Mouse (Mus musculus) stomach, embryonic 15.5 days (tissue): ENCODE measurements around the gene Mcam. TPM values are rescaled to one million over a fixed set of nuclear protein-coding genes. Genes with fewer than 3 reads are reported as not detected.
A peak's percentile ranks its signal among the peaks of the same experiment; 100 is the strongest.

ENCODE experiments used
- ATAC-seq: fragments of 200-750 bp; cut with Nextera tagmentation; 2 replicates; pipeline ENCODE4 v1.8.0; 2017; ENCODE audit warnings: low read depth, moderate number of reproducible peaks, moderate TSS enrichment; ENCODE audit not compliant: insufficient read depth, low FRiP score
- H3K27ac ChIP-seq: fragments of 300-500 bp; sonication (generic); 2 replicates; pipeline ENCODE4 v1.5.1; 2015; ENCODE audit warnings: mild to moderate bottlenecking, inconsistent platforms
- H3K27me3 ChIP-seq: fragments of 300-500 bp; sonication (generic); replicated peaks from 2 replicates; pipeline ENCODE4 v1.6.1; 2015; ENCODE audit warnings: inconsistent platforms
- H3K36me3 ChIP-seq: fragments of 300-500 bp; sonication (generic); 2 replicates; pipeline ENCODE4 v1.6.1; 2015; ENCODE audit warnings: inconsistent platforms
- H3K4me1 ChIP-seq: fragments of 300-500 bp; sonication (generic); 2 replicates; pipeline ENCODE4 v1.6.1; 2015; ENCODE audit warnings: inconsistent platforms
- H3K4me2 ChIP-seq: fragments of 300-500 bp; sonication (generic); 2 replicates; pipeline ENCODE4 v1.6.1; 2015; ENCODE audit warnings: mild to moderate bottlenecking, inconsistent platforms
- H3K4me3 ChIP-seq: fragments of 300-500 bp; sonication (generic); replicated peaks from 2 replicates; pipeline ENCODE4 v1.5.1; 2015; ENCODE audit warnings: inconsistent platforms
- H3K9ac ChIP-seq: fragments of 300-500 bp; sonication (generic); 2 replicates; pipeline ENCODE4 v1.6.1; 2015; ENCODE audit warnings: inconsistent platforms
- H3K9me3 ChIP-seq: fragments of 300-500 bp; sonication (generic); 2 replicates; pipeline ENCODE4 v1.6.1; 2016; ENCODE audit warnings: inconsistent platforms
- WGBS: fragments of 180-500 bp; shearing (Covaris S2); methylation state at CpG from one replicate; pipeline ENCODE4 v1.1.7; 2015; 5-methylcytosine and 5-hydroxymethylcytosine counted together
- polyA plus RNA-seq: library from polyadenylated mRNA; unstranded; fragments of >200 nt; fragmentation: Nextera tagmentation; extraction: Ambion mirVana; gene quantifications from 2 replicates; pipeline ENCODE4 v1.2.1, GENCODE M21; 2015

Gene Mcam
- polyA plus RNA-seq, 1 experiment from 2014 or later: 38.3 TPM

DNA sequence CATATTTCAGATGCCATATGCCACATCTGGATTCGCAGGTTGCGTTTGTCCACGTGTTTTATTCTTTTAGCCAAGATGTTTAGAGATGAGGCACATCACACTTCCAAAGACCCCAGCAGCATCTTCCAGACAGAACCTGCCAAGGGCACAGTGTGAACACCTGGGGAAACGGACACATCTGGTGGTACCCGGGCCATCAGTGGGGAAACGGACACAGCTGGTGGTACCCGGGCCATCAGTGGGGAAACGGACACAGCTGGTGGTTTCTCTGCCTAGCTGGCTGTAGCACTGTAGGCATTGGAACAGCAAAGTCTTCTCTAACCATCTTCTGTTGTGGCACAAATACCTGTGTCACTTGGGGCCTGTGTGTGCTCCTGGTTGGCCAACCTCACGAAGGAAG is 38.5 kb upstream of the Mcam start:
- no peak overlapping the region for H3K9ac ChIP-seq
- WGBS: 88% methylated on average over 9 of the region's 9 CpGs
- peaks cover 6% of the 10 kb centered on the region for H3K4me1 ChIP-seq
- no peaks in the 10 kb centered on the region for H3K27me3 ChIP-seq
- no peaks in the 10 kb centered on the region for H3K9me3 ChIP-seq
- H3K4me3 ChIP-seq: no peak overlapping the region
- H3K27ac ChIP-seq: no peak overlapping the region
- H3K4me2 ChIP-seq: no peak overlapping the region
- no peak for ATAC-seq
- H3K36me3 ChIP-seq: 0 out of 2 replicates have a peak, but pooled peaks cover 4% of the 10 kb centered on the region

DNA sequence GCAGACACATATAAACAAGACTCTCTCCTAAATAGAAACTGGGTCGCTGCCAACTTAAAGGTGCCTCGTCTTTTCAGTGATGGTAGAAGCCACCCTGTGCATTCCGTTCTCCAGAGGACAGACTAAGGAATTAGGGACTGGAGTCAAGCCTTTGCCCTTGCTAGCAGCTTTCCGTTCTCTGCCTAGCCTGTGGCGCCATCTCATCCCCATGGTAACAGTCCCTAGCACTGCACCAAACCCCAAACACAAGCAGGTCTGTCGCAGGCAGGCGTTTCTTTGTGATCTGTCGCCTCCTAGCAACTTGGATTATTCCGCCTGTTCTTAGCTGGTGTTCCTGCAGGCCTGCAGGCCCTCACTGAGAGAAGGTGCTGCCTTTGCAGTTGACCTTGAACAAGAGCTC is 37.7 kb upstream of the Mcam start:
- Histone ChIP-seq H3K9me3 (no peaks in the 10 kb centered on the region), H3K36me3 (0 out of 2 replicates have a peak, but pooled peaks cover 4% of the 10 kb centered on the region), H3K4me3 (no peak overlapping the region), H3K9ac (no peak overlapping the region), H3K27ac (no peak overlapping the region), H3K4me1 (peaks cover 6% of the 10 kb centered on the region), H3K27me3 (no peaks in the 10 kb centered on the region), H3K4me2 (no peak overlapping the region)
- ATAC-seq: no peak
- WGBS: 35% methylated on average over 9 of the region's 9 CpGs

DNA sequence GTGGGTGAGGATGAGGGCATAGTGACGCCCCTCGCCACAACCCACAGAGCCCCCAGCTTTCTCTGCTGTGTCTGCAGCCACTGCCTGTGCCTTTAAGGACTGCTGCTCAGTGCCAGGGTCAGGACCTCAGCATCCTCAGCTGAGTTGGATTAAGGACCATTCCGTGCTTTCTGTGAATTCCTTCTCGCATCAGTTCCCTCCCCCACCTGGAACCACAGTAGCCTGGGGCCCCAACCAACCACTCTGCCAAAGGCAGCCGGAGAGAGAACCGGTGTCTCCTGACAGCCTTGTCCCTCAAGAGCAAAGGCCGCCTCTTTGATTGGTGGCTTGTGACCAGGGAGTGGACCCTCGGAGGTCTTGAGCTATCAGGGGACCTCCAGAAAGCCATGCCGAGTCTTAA is 32.8 kb upstream of the Mcam start, which contains the start of gene Mfrp:
Gene Mfrp (plus strand): TSS at position 240 of the 400 bp plus-strand sequence.
- Histone ChIP-seq H3K27ac (no peak within 1 kb of the TSS), H3K27me3 (no peaks in the 10 kb centered on the region), H3K4me1 (0 out of 2 replicates have a peak, but pooled peaks cover 8% of the 10 kb centered on the region), H3K9ac (no peak within 1 kb of the TSS), H3K36me3 (no peaks in the 10 kb centered on the region; the same call in 1 of the 2 replicates), H3K4me3 (no peak within 1 kb of the TSS), H3K9me3 (no peaks in the 10 kb centered on the region), H3K4me2 (no peak within 1 kb of the TSS)
- ATAC-seq: no peak
- WGBS: 71% methylated on average over 9 of the region's 9 CpGs

GRCm38 (mm10) chr9:44104881-44105280 is 29.4 kb upstream of the Mcam start:
- Histone ChIP-seq H3K27ac (no peak overlapping the region), H3K9ac (no peak overlapping the region), H3K4me3 (no peak overlapping the region), H3K36me3 (no peaks in the 10 kb centered on the region; the same call in 1 of the 2 replicates), H3K4me2 (no peak overlapping the region), H3K9me3 (no peaks in the 10 kb centered on the region), H3K27me3 (no peaks in the 10 kb centered on the region), H3K4me1 (peaks cover 41% of the 10 kb centered on the region)
- 85% methylated on average over 7 of the region's 7 CpGs for WGBS
- ATAC-seq: no peak

DNA sequence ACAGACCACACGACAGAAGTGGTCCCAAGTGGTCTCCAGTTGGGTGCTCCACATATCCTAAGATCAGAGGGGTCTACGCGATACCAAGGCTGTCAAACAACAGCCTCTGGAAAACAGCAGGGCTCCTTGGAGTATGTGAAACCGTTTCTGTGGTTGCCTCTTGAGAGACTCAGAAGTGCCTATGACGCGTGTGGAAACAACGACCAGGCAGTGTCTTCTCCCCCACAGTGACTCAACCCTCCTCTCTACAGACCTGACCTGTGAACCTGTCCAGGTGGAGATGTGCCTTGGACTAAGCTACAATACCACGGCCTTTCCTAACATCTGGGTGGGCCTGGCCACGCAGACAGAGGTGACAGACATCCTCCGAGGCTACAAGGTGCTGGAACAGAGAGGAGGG is 28.5 kb upstream of the Mcam start:
- peaks cover 48% of the 10 kb centered on the region for H3K4me1 ChIP-seq
- no peak overlapping the region for H3K4me2 ChIP-seq
- H3K9me3 ChIP-seq: no peaks in the 10 kb centered on the region
- no peak overlapping the region for H3K27ac ChIP-seq
- H3K27me3 ChIP-seq: no peaks in the 10 kb centered on the region
- H3K9ac ChIP-seq: no peak overlapping the region
- ATAC-seq: no peak
- H3K36me3 ChIP-seq: no peaks in the 10 kb centered on the region; the same call in 1 of the 2 replicates
- H3K4me3 ChIP-seq: no peak overlapping the region
- WGBS: 85% methylated on average over 10 of the region's 10 CpGs

- H3K27me3 ChIP-seq: no peaks in the 10 kb centered on the region
- no peak overlapping the region for H3K4me3 ChIP-seq
- no peak overlapping the region for H3K4me2 ChIP-seq
- no peaks in the 10 kb centered on the region for H3K9me3 ChIP-seq
- peaks cover 48% of the 10 kb centered on the region for H3K4me1 ChIP-seq
- no peak for ATAC-seq
- H3K9ac ChIP-seq: no peak overlapping the region
- no peaks in the 10 kb centered on the region; the same call in 1 of the 2 replicates for H3K36me3 ChIP-seq
- peak overlapping the region; percentile 62; the same call in 1 of the 2 replicates for H3K27ac ChIP-seq
- 90% methylated on average over 7 of the region's 7 CpGs for WGBS
Observed at GRCm38 (mm10) chr9:44106182-44106581, 28.1 kb upstream of the Mcam start.

DNA sequence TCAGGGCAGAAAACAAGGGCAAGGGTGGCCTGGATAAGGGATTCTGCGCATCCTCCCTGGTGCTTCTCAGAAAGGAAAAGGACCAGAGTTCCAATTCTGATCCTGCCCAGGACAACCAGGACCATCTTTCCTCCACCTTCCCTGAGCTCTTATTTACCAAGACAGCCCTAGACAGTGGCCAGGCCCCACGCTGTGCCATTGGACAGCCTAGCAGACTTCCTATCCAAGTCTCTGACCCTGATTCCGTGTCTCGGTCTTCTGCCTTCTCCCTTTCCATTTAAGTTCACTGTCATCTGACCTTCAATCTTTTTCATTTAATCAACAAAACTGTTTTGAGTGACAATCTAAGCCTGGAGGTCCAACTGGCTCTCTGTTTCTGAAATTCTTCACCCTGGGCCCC is 27.7 kb upstream of the Mcam start:
- no peaks in the 10 kb centered on the region for H3K27me3 ChIP-seq
- H3K36me3 ChIP-seq: no peaks in the 10 kb centered on the region; the same call in 1 of the 2 replicates
- H3K27ac ChIP-seq: peak overlapping the region; percentile 62
- no peak overlapping the region for H3K4me3 ChIP-seq
- H3K4me2 ChIP-seq: peak overlapping the region; percentile 38
- no peak for ATAC-seq
- 69% methylated on average over 4 of the region's 4 CpGs for WGBS
- no peak overlapping the region for H3K9ac ChIP-seq
- peaks cover 48% of the 10 kb centered on the region for H3K4me1 ChIP-seq
- no peaks in the 10 kb centered on the region for H3K9me3 ChIP-seq

DNA sequence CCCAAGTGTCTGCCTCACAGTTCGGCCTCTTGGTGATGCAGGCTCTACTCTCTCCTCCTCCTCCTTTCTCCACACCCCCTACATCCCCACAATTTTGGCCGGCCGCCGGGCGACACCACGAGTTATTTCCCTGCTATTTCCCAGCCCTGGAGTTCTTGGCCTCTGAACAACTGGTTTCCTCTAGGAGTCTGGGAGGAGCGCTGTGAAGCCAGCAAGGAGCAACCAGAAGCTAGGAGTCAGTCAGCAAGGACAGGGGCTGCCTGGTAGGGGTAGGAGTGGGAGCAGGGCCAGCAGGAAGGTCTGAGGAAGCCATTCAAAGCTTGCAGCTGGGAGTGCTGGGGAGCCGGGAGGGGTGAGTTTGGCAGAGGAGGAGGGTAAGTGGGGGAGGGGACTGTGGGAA is 27.2 kb upstream of the Mcam start, which contains the start of gene C1qtnf5:
Gene C1qtnf5 (plus strand): TSS at position 136 of the 400 bp plus-strand sequence.
- peak within 1 kb of the TSS; percentile 62 for H3K27ac ChIP-seq
- H3K9ac ChIP-seq: no peak within 1 kb of the TSS
- 23% methylated on average over 8 of the region's 8 CpGs for WGBS
- H3K27me3 ChIP-seq: no peaks in the 10 kb centered on the region
- H3K9me3 ChIP-seq: no peaks in the 10 kb centered on the region
- peak within 1 kb of the TSS; percentile 38 for H3K4me2 ChIP-seq
- peak; percentile 62 for ATAC-seq
- no peaks in the 10 kb centered on the region; the same call in 1 of the 2 replicates for H3K36me3 ChIP-seq
- peaks cover 49% of the 10 kb centered on the region for H3K4me1 ChIP-seq
- no peak within 1 kb of the TSS for H3K4me3 ChIP-seq

DNA sequence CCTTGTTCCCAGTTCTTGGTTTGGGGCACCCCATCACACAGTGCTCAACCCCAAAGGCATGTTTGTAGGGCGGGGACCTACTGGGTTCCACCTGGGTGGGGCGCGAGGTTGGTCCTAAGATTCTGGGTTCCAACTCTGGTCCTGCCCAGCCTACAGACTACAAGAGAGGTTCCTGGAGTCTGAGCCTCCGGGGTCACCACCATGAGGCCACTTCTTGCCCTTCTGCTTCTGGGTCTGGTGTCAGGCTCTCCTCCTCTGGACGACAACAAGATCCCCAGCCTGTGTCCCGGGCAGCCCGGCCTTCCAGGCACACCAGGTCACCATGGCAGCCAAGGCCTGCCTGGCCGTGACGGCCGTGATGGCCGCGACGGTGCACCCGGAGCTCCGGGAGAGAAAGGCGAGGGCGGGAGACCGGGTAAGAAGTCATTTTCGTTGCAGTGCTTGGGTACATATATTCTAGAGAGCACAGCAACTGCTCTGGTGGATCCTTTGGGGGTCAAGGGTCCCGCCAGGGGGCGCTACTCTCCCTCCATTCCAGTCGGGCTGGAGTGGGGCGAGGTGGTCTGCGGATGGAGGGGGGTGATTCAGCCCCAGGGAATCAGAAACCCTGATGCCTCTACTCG is 26.6 kb upstream of the Mcam start:
- Histone ChIP-seq H3K9ac (no peak overlapping the region), H3K9me3 (no peaks in the 10 kb centered on the region), H3K36me3 (no peaks in the 10 kb centered on the region; the same call in 1 of the 2 replicates), H3K4me1 (peaks cover 49% of the 10 kb centered on the region), H3K4me2 (peak overlapping the region; percentile 38), H3K4me3 (no peak overlapping the region), H3K27ac (peak overlapping the region; percentile 62), H3K27me3 (no peaks in the 10 kb centered on the region)
- no peak for ATAC-seq
- 48% methylated on average over 25 of the region's 25 CpGs for WGBS

GRCm38 (mm10) chr9:44108269-44109055 is 25.8 kb upstream of the Mcam start:
- H3K27me3 ChIP-seq: no peaks in the 10 kb centered on the region
- H3K4me1 ChIP-seq: peaks cover 49% of the 10 kb centered on the region
- ATAC-seq: no peak
- H3K27ac ChIP-seq: 0 out of 2 replicates have a peak overlapping the region, but pooled peaks have one; percentile 62
- H3K4me3 ChIP-seq: no peak overlapping the region
- no peak overlapping the region for H3K9ac ChIP-seq
- no peaks in the 10 kb centered on the region; the same call in 1 of the 2 replicates for H3K36me3 ChIP-seq
- 80% methylated on average over 31 of the region's 31 CpGs for WGBS
- peak overlapping the region; percentile 38; the same call in 1 of the 2 replicates for H3K4me2 ChIP-seq
- H3K9me3 ChIP-seq: no peaks in the 10 kb centered on the region

GRCm38 (mm10) chr9:44109360-44110095 is 24.7 kb upstream of the Mcam start:
- Histone ChIP-seq H3K27ac (no peak overlapping the region; the same call in 1 of the 2 replicates), H3K36me3 (no peaks in the 10 kb centered on the region; the same call in 1 of the 2 replicates), H3K27me3 (no peaks in the 10 kb centered on the region), H3K9me3 (no peaks in the 10 kb centered on the region), H3K4me3 (peak overlapping the region; percentile 10), H3K4me2 (peak overlapping the region; percentile 38), H3K4me1 (peaks cover 49% of the 10 kb centered on the region), H3K9ac (no peak overlapping the region)
- ATAC-seq: no peak
- WGBS: 19% methylated on average over 9 of the region's 9 CpGs
